Mouse (Mus musculus) embryonic facial prominence, embryonic 13.5 days (tissue): Measurements from ENCODE around the gene Scnn1g. TPM values are rescaled to one million over a fixed set of nuclear protein-coding genes. Genes with fewer than 3 reads are reported as not detected.

Source experiments
- ATAC-seq: fragments of 200-750 bp; cut with Nextera tagmentation; 2 replicates; pipeline ENCODE4 v1.8.0; 2017; ENCODE audit warnings: low read depth; ENCODE audit not compliant: insufficient number of reproducible peaks, insufficient read depth, low FRiP score, low TSS enrichment
- H3K27ac ChIP-seq: fragments of 300-500 bp; sonication (generic); 2 replicates; pipeline ENCODE4 v1.5.1; 2015; ENCODE audit warnings: moderate library complexity, mild to moderate bottlenecking, inconsistent platforms
- H3K27me3 ChIP-seq: fragments of 300-500 bp; sonication (generic); 2 replicates; pipeline ENCODE4 v1.6.1; 2015; ENCODE audit warnings: mild to moderate bottlenecking, inconsistent platforms
- H3K36me3 ChIP-seq: fragments of 300-500 bp; sonication (generic); 2 replicates; pipeline ENCODE4 v1.6.1; 2015; ENCODE audit warnings: mild to moderate bottlenecking, inconsistent platforms
- H3K4me1 ChIP-seq: fragments of 300-500 bp; sonication (generic); 2 replicates; pipeline ENCODE4 v1.6.1; 2015; ENCODE audit warnings: inconsistent platforms
- H3K4me2 ChIP-seq: fragments of 300-500 bp; sonication (generic); 2 replicates; pipeline ENCODE4 v1.6.1; 2015; ENCODE audit warnings: moderate library complexity, mild to moderate bottlenecking, inconsistent platforms
- H3K4me3 ChIP-seq: fragments of 300-500 bp; sonication (generic); 2 replicates; pipeline ENCODE4 v1.5.1; 2015; ENCODE audit warnings: mild to moderate bottlenecking, inconsistent platforms
- H3K9ac ChIP-seq: fragments of 300-500 bp; sonication (generic); 2 replicates; pipeline ENCODE4 v1.6.1; 2015; ENCODE audit warnings: mild to moderate bottlenecking, inconsistent platforms
- H3K9me3 ChIP-seq: fragments of 300-500 bp; sonication (generic); 2 replicates; pipeline ENCODE4 v1.6.1; 2016; ENCODE audit warnings: inconsistent platforms
- WGBS: fragments of 180-500 bp; shearing (Covaris S2); methylation state at CpG from one replicate; pipeline ENCODE4 v1.1.7; 2015; ENCODE audit warnings: mixed read lengths; 5-methylcytosine and 5-hydroxymethylcytosine counted together
- polyA plus RNA-seq: library from polyadenylated mRNA; unstranded; fragments of >200 nt; fragmentation: Nextera tagmentation; extraction: Ambion mirVana; gene quantifications from 2 replicates; pipeline ENCODE4 v1.2.1, GENCODE M21; 2015

Scnn1g gene
- polyA plus RNA-seq, 1 experiment from 2014 or later = 1.2 TPM

GRCm38 (mm10) chr7:121779409-121779808, 45.1 kb downstream of the Scnn1g start:
- no peak overlapping the region for H3K27ac ChIP-seq
- H3K9ac ChIP-seq = no peak overlapping the region
- no peak overlapping the region for H3K4me3 ChIP-seq
- H3K9me3 ChIP-seq = no peaks in the 10 kb centered on the region
- H3K36me3 ChIP-seq = no peaks in the 10 kb centered on the region
- no peak for ATAC-seq
- no peaks in the 10 kb centered on the region for H3K27me3 ChIP-seq
- H3K4me2 ChIP-seq = no peak overlapping the region
- H3K4me1 ChIP-seq = peaks cover 5% of the 10 kb centered on the region; the same call in 1 of the 2 replicates

DNA sequence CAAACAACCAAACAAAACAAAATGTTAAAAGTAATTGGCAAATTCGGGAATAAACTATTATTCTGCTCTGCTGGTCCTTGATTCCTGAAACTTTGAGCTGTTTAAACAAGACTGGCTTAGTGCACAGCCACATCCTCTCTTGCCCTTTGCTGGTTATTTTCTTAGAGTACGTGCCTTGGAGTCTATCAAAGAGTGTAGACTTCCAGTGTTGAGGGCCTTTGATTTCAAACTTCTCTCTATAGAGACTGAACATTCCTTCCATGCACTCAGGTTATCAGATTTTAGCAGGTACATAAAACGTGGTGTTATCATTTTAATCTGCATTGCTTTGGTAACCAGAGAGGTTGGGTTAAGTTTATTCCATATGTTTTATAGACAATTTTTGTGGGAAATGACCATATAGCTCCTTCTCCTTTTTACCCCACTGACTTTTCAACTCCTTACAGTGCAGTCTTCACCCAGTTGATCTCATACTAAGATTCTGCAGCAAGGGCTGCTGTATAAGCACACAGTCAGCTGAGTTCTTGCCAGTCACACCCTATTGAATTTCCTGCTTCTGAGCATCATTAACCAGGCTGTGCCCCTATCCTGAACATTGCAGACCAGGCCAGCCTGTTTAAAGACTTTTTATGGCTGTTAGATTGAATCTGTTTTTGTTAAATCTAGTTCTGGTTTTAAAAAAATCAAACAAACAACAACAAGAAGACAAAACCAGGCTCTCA, 48.1 kb downstream of the Scnn1g start:
- Histone ChIP-seq H3K4me1 (peaks cover 1% of the 10 kb centered on the region; the same call in 1 of the 2 replicates), H3K27me3 (no peaks in the 10 kb centered on the region), H3K9me3 (no peaks in the 10 kb centered on the region), H3K27ac (no peak overlapping the region), H3K4me3 (no peak overlapping the region), H3K36me3 (no peaks in the 10 kb centered on the region), H3K9ac (no peak overlapping the region), H3K4me2 (no peak overlapping the region)
- 60% methylated on average over 3 of the region's 3 CpGs for WGBS
- no peak for ATAC-seq

DNA sequence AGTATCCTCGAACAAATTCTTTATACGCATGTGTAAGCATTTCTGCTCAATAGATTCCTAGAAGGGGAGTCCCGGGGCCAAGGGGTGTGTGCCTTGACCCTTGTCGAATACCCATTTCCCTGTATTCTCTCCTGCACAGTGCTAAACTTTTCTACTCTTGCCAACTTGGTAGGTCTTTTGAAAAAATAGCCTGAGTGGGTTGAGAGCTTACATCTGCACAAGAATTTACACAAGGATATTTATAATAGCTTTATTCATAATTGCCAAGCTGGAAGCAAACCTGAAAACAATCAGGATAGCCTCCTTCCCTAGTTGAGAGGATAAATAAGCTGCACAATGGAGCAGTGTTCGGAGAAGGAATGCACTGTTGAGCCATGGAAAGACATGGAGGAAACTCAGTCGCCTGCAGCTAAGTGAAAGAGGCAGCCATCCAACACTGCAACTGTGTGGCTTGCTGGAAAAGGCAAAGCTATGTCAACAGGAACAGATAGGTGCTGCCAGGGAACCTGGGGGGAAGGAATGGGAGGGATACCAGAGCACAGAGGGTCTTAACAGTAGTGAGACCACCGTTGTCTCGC, 51.5 kb downstream of the Scnn1g start:
- no peaks in the 10 kb centered on the region for H3K27me3 ChIP-seq
- no peak for ATAC-seq
- H3K4me3 ChIP-seq = no peak overlapping the region
- H3K4me1 ChIP-seq = no peaks in the 10 kb centered on the region
- H3K36me3 ChIP-seq = no peaks in the 10 kb centered on the region
- no peak overlapping the region for H3K9ac ChIP-seq
- no peak overlapping the region for H3K27ac ChIP-seq
- 0 out of 2 replicates have a peak, but pooled peaks cover 4% of the 10 kb centered on the region for H3K9me3 ChIP-seq
- no peak overlapping the region for H3K4me2 ChIP-seq
- WGBS = 51% methylated on average over 8 of the region's 8 CpGs

- H3K36me3 ChIP-seq = no peaks in the 10 kb centered on the region
- H3K4me2 ChIP-seq = no peak overlapping the region
- H3K9ac ChIP-seq = no peak overlapping the region
- H3K4me3 ChIP-seq = no peak overlapping the region
- 83% methylated on average over 9 of the region's 9 CpGs for WGBS
- H3K27ac ChIP-seq = no peak overlapping the region
- ATAC-seq = no peak
- no peaks in the 10 kb centered on the region for H3K4me1 ChIP-seq
- no peaks in the 10 kb centered on the region for H3K9me3 ChIP-seq
- H3K27me3 ChIP-seq = no peaks in the 10 kb centered on the region
Observed at GRCm38 (mm10) chr7:121797781-121798180, 63.5 kb downstream of the Scnn1g start.

- 57% methylated on average over 2 of the region's 2 CpGs for WGBS
- H3K36me3 ChIP-seq = no peaks in the 10 kb centered on the region
- no peak overlapping the region for H3K4me3 ChIP-seq
- no peak overlapping the region for H3K27ac ChIP-seq
- H3K9ac ChIP-seq = no peak overlapping the region
- no peaks in the 10 kb centered on the region for H3K9me3 ChIP-seq
- no peaks in the 10 kb centered on the region for H3K27me3 ChIP-seq
- H3K4me1 ChIP-seq = no peaks in the 10 kb centered on the region
- ATAC-seq = no peak
- H3K4me2 ChIP-seq = no peak overlapping the region
Observed at GRCm38 (mm10) chr7:121802471-121802870, 68.2 kb downstream of the Scnn1g start.

- no peaks in the 10 kb centered on the region for H3K36me3 ChIP-seq
- H3K27ac ChIP-seq = no peak overlapping the region
- H3K9me3 ChIP-seq = no peaks in the 10 kb centered on the region
- no peak for ATAC-seq
- no peak overlapping the region for H3K4me3 ChIP-seq
- H3K4me2 ChIP-seq = no peak overlapping the region
- no peaks in the 10 kb centered on the region for H3K27me3 ChIP-seq
- no peaks in the 10 kb centered on the region for H3K4me1 ChIP-seq
- 83% methylated on average over 4 of the region's 4 CpGs for WGBS
- no peak overlapping the region for H3K9ac ChIP-seq
Observed at GRCm38 (mm10) chr7:121803011-121803410, 68.7 kb downstream of the Scnn1g start.

GRCm38 (mm10) chr7:121805811-121806496, 71.7 kb downstream of the Scnn1g start:
- WGBS = 79% methylated on average over 3 of the region's 3 CpGs
- H3K9me3 ChIP-seq = no peaks in the 10 kb centered on the region
- no peak overlapping the region for H3K4me2 ChIP-seq
- no peak overlapping the region for H3K9ac ChIP-seq
- no peak overlapping the region for H3K27ac ChIP-seq
- no peak for ATAC-seq
- H3K36me3 ChIP-seq = no peaks in the 10 kb centered on the region
- no peaks in the 10 kb centered on the region for H3K4me1 ChIP-seq
- H3K27me3 ChIP-seq = no peaks in the 10 kb centered on the region
- no peak overlapping the region for H3K4me3 ChIP-seq

- Histone ChIP-seq H3K36me3 (no peaks in the 10 kb centered on the region), H3K9me3 (no peaks in the 10 kb centered on the region), H3K27me3 (no peaks in the 10 kb centered on the region), H3K4me2 (no peak overlapping the region), H3K9ac (no peak overlapping the region), H3K4me3 (no peak overlapping the region), H3K4me1 (no peaks in the 10 kb centered on the region), H3K27ac (no peak overlapping the region)
- no peak for ATAC-seq
- 72% methylated on average over 15 of the region's 15 CpGs for WGBS
Observed at GRCm38 (mm10) chr7:121807726-121808580, 73.7 kb downstream of the Scnn1g start.

Other genes starting within 250 kb of the Scnn1g start
- gene Usp31, start 27.2 kb upstream of the Scnn1g start, polyA plus RNA-seq = 2.4 TPM in 2 replicates
- gene Scnn1b, start 130.6 kb downstream of the Scnn1g start, polyA plus RNA-seq = 0.23 and 0.37 TPM in 2 replicates
- 20.4 and 24.8 TPM in 2 replicates for gene Cog7, start 247.2 kb downstream of the Scnn1g start, polyA plus RNA-seq